Mouse (Mus musculus): ENCODE results near the gene Pcnt. TPM values are rescaled to one million over a fixed set of nuclear protein-coding genes. Genes with fewer than 3 reads are reported as not detected.
A peak's percentile ranks its signal among the peaks of the same experiment; 100 is the strongest.

Pcnt gene
- polyA plus RNA-seq (2017; shearing (Covaris generic)): 10 to 100 TPM; 12.2 to 13.8 (median 13.5) TPM

- peak; percentile 94 for ATAC-seq
Observed at GRCm38 (mm10) chr10:76442178-76443088, at the start of gene Pcnt. TSS of gene Pcnt (minus strand) at chr10:76442786.

- no peak for ATAC-seq
Observed at GRCm38 (mm10) chr10:76489205-76489604, 46.6 kb upstream of the Pcnt start.

- ATAC-seq: no peak
Observed at GRCm38 (mm10) chr10:76488265-76488664, 45.7 kb upstream of the Pcnt start.

- ATAC-seq: no peak
Observed at GRCm38 (mm10) chr10:76486302-76486701, 43.7 kb upstream of the Pcnt start.

- ATAC-seq: no peak
Observed at GRCm38 (mm10) chr10:76481480-76481879, 38.9 kb upstream of the Pcnt start.

- no peak for ATAC-seq
Observed at GRCm38 (mm10) chr10:76480851-76481250, 38.3 kb upstream of the Pcnt start.

GRCm38 (mm10) chr10:76473759-76474158 lies 31.2 kb upstream of the Pcnt start:
- no peak for ATAC-seq

- peak; percentile 96 for ATAC-seq
Observed at GRCm38 (mm10) chr10:76468203-76469162, 25.9 kb upstream of the Pcnt start, which contains the start of the genes Mcm3ap and Ybey. TSS of gene Mcm3ap (plus strand) at chr10:76468927. TSS of gene Ybey (minus strand) at chr10:76469114.

GRCm38 (mm10) chr10:76462721-76463120 lies 20.1 kb upstream of the Pcnt start:
- no peak for ATAC-seq

- ATAC-seq: no peak
Observed at GRCm38 (mm10) chr10:76462312-76462711, 19.7 kb upstream of the Pcnt start.

- ATAC-seq: no peak
Observed at GRCm38 (mm10) chr10:76461255-76461654, 18.7 kb upstream of the Pcnt start.

GRCm38 (mm10) chr10:76455289-76455688 lies 12.7 kb upstream of the Pcnt start:
- peak; percentile 43 for ATAC-seq

- ATAC-seq: no peak
Observed at GRCm38 (mm10) chr10:76448851-76449250, 6.3 kb upstream of the Pcnt start, which contains the start of gene 2610028H24Rik. TSS of gene 2610028H24Rik (plus strand) at chr10:76449081.

- no peak for ATAC-seq
Observed at GRCm38 (mm10) chr10:76447406-76448229, 5.0 kb upstream of the Pcnt start.

GRCm38 (mm10) chr10:76445996-76446681 lies 3.6 kb upstream of the Pcnt start:
- ATAC-seq: no peak

GRCm38 (mm10) chr10:76440281-76440680 lies 2.3 kb downstream of the Pcnt start, which contains the start of gene AC141477.1:
TSS of gene AC141477.1 (minus strand) at chr10:76440444.
- ATAC-seq: no peak

- no peak for ATAC-seq
Observed at GRCm38 (mm10) chr10:76439107-76439890, 3.3 kb downstream of the Pcnt start.

GRCm38 (mm10) chr10:76433925-76434324 lies 8.7 kb downstream of the Pcnt start:
- no peak for ATAC-seq

GRCm38 (mm10) chr10:76425674-76426073 lies 16.9 kb downstream of the Pcnt start:
- ATAC-seq: no peak

GRCm38 (mm10) chr10:76416811-76417210 lies 25.8 kb downstream of the Pcnt start:
- ATAC-seq: no peak
